Mouse (Mus musculus) intestine, embryonic 15.5 days (tissue): ENCODE data around the gene Cct5. TPM values are rescaled to one million over a fixed set of nuclear protein-coding genes. Genes with fewer than 3 reads are reported as not detected.

ENCODE experiments used
- ATAC-seq: fragments of 200-750 bp; cut with Nextera tagmentation; 2 replicates; pipeline ENCODE4 v1.8.0; 2017; ENCODE audit warnings: moderate TSS enrichment, moderate library complexity
- H3K27ac ChIP-seq: fragments of 300-500 bp; sonication (generic); 2 replicates; pipeline ENCODE4 v1.5.1; 2015; ENCODE audit warnings: mild to moderate bottlenecking, inconsistent platforms
- H3K27me3 ChIP-seq: fragments of 300-500 bp; sonication (generic); replicated peaks from 2 replicates; pipeline ENCODE4 v1.6.1; 2015; ENCODE audit warnings: inconsistent platforms
- H3K36me3 ChIP-seq: fragments of 300-500 bp; sonication (generic); 2 replicates; pipeline ENCODE4 v1.6.1; 2015; ENCODE audit warnings: inconsistent platforms
- H3K4me1 ChIP-seq: fragments of 300-500 bp; sonication (generic); replicated peaks from 2 replicates; pipeline ENCODE4 v1.6.1; 2015; ENCODE audit warnings: inconsistent platforms
- H3K4me2 ChIP-seq: fragments of 300-500 bp; sonication (generic); replicated peaks from 2 replicates; pipeline ENCODE4 v1.6.1; 2015; ENCODE audit warnings: mild to moderate bottlenecking, inconsistent platforms
- H3K4me3 ChIP-seq: fragments of 300-500 bp; sonication (generic); replicated peaks from 2 replicates; pipeline ENCODE4 v1.5.1; 2015; ENCODE audit warnings: inconsistent platforms
- H3K9ac ChIP-seq: fragments of 300-500 bp; sonication (generic); 2 replicates; pipeline ENCODE4 v1.6.1; 2015; ENCODE audit warnings: inconsistent platforms
- H3K9me3 ChIP-seq: fragments of 300-500 bp; sonication (generic); 2 replicates; pipeline ENCODE4 v1.6.1; 2016; ENCODE audit warnings: inconsistent platforms
- WGBS: fragments of 180-500 bp; shearing (Covaris S2); methylation state at CpG from one replicate; pipeline ENCODE4 v1.1.7; 2015; 5-methylcytosine and 5-hydroxymethylcytosine counted together
- polyA plus RNA-seq: library from polyadenylated mRNA; unstranded; fragments of >200 nt; fragmentation: Nextera tagmentation; extraction: Ambion mirVana; gene quantifications from 2 replicates; pipeline ENCODE4 v1.2.1, GENCODE M21; 2015

The Cct5 gene
- 480 and 508 TPM in 2 replicates for polyA plus RNA-seq

GRCm38 (mm10) chr15:31601646-31602374 is at the start of gene Cct5, which contains the start of gene Fam173b:
Gene Cct5 (minus strand): TSS chr15:31601804.
Gene Fam173b (plus strand): TSS chr15:31601852.
- H3K4me1 ChIP-seq: peaks cover 11% of the 10 kb centered on the region
- H3K9ac ChIP-seq: peak within 1 kb of the TSS; percentile 93
- peak within 1 kb of the TSS; percentile 87 for H3K4me3 ChIP-seq
- H3K36me3 ChIP-seq: no peaks in the 10 kb centered on the region; the same call in 1 of the 2 replicates
- WGBS: under 1% methylated on average over 63 of the region's 63 CpGs
- no peaks in the 10 kb centered on the region for H3K27me3 ChIP-seq
- H3K4me2 ChIP-seq: peak within 1 kb of the TSS; percentile 81
- no peaks in the 10 kb centered on the region for H3K9me3 ChIP-seq
- peak; percentile 92 for ATAC-seq
- peak within 1 kb of the TSS; percentile 94 for H3K27ac ChIP-seq

- no peak overlapping the region for H3K9ac ChIP-seq
- H3K4me1 ChIP-seq: 0 out of 2 replicates have a peak, but pooled peaks cover 9% of the 10 kb centered on the region
- no peak overlapping the region for H3K27ac ChIP-seq
- 89% methylated on average over 7 of the region's 7 CpGs for WGBS
- H3K4me2 ChIP-seq: no peak overlapping the region
- no peaks in the 10 kb centered on the region for H3K27me3 ChIP-seq
- no peaks in the 10 kb centered on the region for H3K36me3 ChIP-seq
- no peak for ATAC-seq
- H3K9me3 ChIP-seq: no peaks in the 10 kb centered on the region
- no peak overlapping the region for H3K4me3 ChIP-seq
Observed at GRCm38 (mm10) chr15:31650821-31651220, 49.2 kb upstream of the Cct5 start.

- Histone ChIP-seq H3K9me3 (no peaks in the 10 kb centered on the region), H3K4me1 (0 out of 2 replicates have a peak, but pooled peaks cover 9% of the 10 kb centered on the region), H3K4me3 (no peak overlapping the region), H3K27ac (no peak overlapping the region), H3K9ac (no peak overlapping the region), H3K36me3 (no peaks in the 10 kb centered on the region), H3K27me3 (no peaks in the 10 kb centered on the region), H3K4me2 (no peak overlapping the region)
- ATAC-seq: no peak
- 93% methylated on average over 12 of the region's 12 CpGs for WGBS
Observed at GRCm38 (mm10) chr15:31649691-31650090, 48.1 kb upstream of the Cct5 start.

GRCm38 (mm10) chr15:31647851-31648569 is 46.4 kb upstream of the Cct5 start:
- Histone ChIP-seq H3K27me3 (no peaks in the 10 kb centered on the region), H3K27ac (no peak overlapping the region), H3K9ac (no peak overlapping the region), H3K36me3 (no peaks in the 10 kb centered on the region), H3K4me2 (no peak overlapping the region), H3K4me3 (no peak overlapping the region), H3K9me3 (no peaks in the 10 kb centered on the region), H3K4me1 (0 out of 2 replicates have a peak, but pooled peaks cover 9% of the 10 kb centered on the region)
- no peak for ATAC-seq
- 56% methylated on average over 8 of the region's 8 CpGs for WGBS

GRCm38 (mm10) chr15:31647225-31647624 is 45.6 kb upstream of the Cct5 start:
- WGBS: 71% methylated on average over 6 of the region's 6 CpGs
- Histone ChIP-seq H3K36me3 (no peaks in the 10 kb centered on the region), H3K27me3 (no peaks in the 10 kb centered on the region), H3K4me3 (no peak overlapping the region), H3K9me3 (no peaks in the 10 kb centered on the region), H3K4me1 (0 out of 2 replicates have a peak, but pooled peaks cover 9% of the 10 kb centered on the region), H3K4me2 (no peak overlapping the region), H3K27ac (no peak overlapping the region), H3K9ac (no peak overlapping the region)
- no peak for ATAC-seq

- H3K4me3 ChIP-seq: no peak overlapping the region
- H3K4me1 ChIP-seq: no peaks in the 10 kb centered on the region
- no peaks in the 10 kb centered on the region for H3K9me3 ChIP-seq
- H3K27me3 ChIP-seq: no peaks in the 10 kb centered on the region
- no peaks in the 10 kb centered on the region for H3K36me3 ChIP-seq
- no peak overlapping the region for H3K4me2 ChIP-seq
- no peak overlapping the region for H3K9ac ChIP-seq
- 81% methylated on average over 9 of the region's 9 CpGs for WGBS
- no peak overlapping the region for H3K27ac ChIP-seq
- ATAC-seq: no peak
Observed at GRCm38 (mm10) chr15:31636091-31636595, 34.5 kb upstream of the Cct5 start.

GRCm38 (mm10) chr15:31634582-31634981 is 33.0 kb upstream of the Cct5 start:
- 71% methylated on average over 6 of the region's 6 CpGs for WGBS
- Histone ChIP-seq H3K9ac (no peak overlapping the region), H3K9me3 (no peaks in the 10 kb centered on the region), H3K36me3 (no peaks in the 10 kb centered on the region), H3K4me2 (no peak overlapping the region), H3K4me3 (no peak overlapping the region), H3K27ac (no peak overlapping the region), H3K4me1 (no peaks in the 10 kb centered on the region), H3K27me3 (no peaks in the 10 kb centered on the region)
- no peak for ATAC-seq

GRCm38 (mm10) chr15:31632478-31632877 is 30.9 kb upstream of the Cct5 start:
- Histone ChIP-seq H3K9ac (no peak overlapping the region), H3K4me2 (no peak overlapping the region), H3K9me3 (no peaks in the 10 kb centered on the region), H3K4me1 (no peaks in the 10 kb centered on the region), H3K27ac (no peak overlapping the region), H3K36me3 (no peaks in the 10 kb centered on the region), H3K4me3 (no peak overlapping the region), H3K27me3 (no peaks in the 10 kb centered on the region)
- 74% methylated on average over 4 of the region's 4 CpGs for WGBS
- no peak for ATAC-seq

- no peak for ATAC-seq
- H3K9ac ChIP-seq: no peak overlapping the region
- no peak overlapping the region for H3K4me2 ChIP-seq
- H3K36me3 ChIP-seq: no peaks in the 10 kb centered on the region
- no peak overlapping the region for H3K27ac ChIP-seq
- 81% methylated on average over 12 of the region's 12 CpGs for WGBS
- H3K9me3 ChIP-seq: no peaks in the 10 kb centered on the region
- H3K27me3 ChIP-seq: no peaks in the 10 kb centered on the region
- no peaks in the 10 kb centered on the region for H3K4me1 ChIP-seq
- H3K4me3 ChIP-seq: no peak overlapping the region
Observed at GRCm38 (mm10) chr15:31631396-31631858, 29.8 kb upstream of the Cct5 start.

GRCm38 (mm10) chr15:31629556-31629955 is 28.0 kb upstream of the Cct5 start:
- Histone ChIP-seq H3K27ac (no peak overlapping the region), H3K9me3 (no peaks in the 10 kb centered on the region), H3K4me2 (no peak overlapping the region), H3K4me1 (no peaks in the 10 kb centered on the region), H3K9ac (no peak overlapping the region), H3K36me3 (no peaks in the 10 kb centered on the region), H3K4me3 (no peak overlapping the region), H3K27me3 (no peaks in the 10 kb centered on the region)
- ATAC-seq: no peak
- WGBS: 90% methylated on average over 3 of the region's 3 CpGs

- no peak for ATAC-seq
- Histone ChIP-seq H3K9me3 (no peaks in the 10 kb centered on the region), H3K36me3 (no peaks in the 10 kb centered on the region), H3K9ac (no peak overlapping the region), H3K27ac (no peak overlapping the region), H3K4me2 (no peak overlapping the region), H3K27me3 (no peaks in the 10 kb centered on the region), H3K4me1 (no peaks in the 10 kb centered on the region), H3K4me3 (no peak overlapping the region)
- 78% methylated on average over 10 of the region's 10 CpGs for WGBS
Observed at GRCm38 (mm10) chr15:31628180-31628579, 26.6 kb upstream of the Cct5 start.
